Mouse (Mus musculus) cerebellum, postnatal 36 days (tissue): ENCODE results near the gene Trio.
"Not testable (repeated sequence)": the region's sequence is repeated elsewhere in the genome, so short reads cannot be mapped to it uniquely, and the experiment has no call there.

Source experiments
- DNase-seq, 2 experiments: peaks; one replicate each; pipeline ENCODE4 v3.0.0; 2021 to 2022; ENCODE audit warnings: mixed read lengths in 2 of 2

Gene Trio

GRCm38 (mm10) chr15:27756426-27756825 is 269.2 kb downstream of the Trio start:
- no peak for DNase-seq

- DNase-seq, result no peak
Measured at GRCm38 (mm10) chr15:27754571-27755260, 270.9 kb downstream of the Trio start.

- DNase-seq, result no peak
Measured at GRCm38 (mm10) chr15:27753923-27754322, 271.7 kb downstream of the Trio start.

GRCm38 (mm10) chr15:27752677-27753342 is 272.8 kb downstream of the Trio start:
- DNase-seq, result no peak

- DNase-seq, result peak; percentile 44 to 59
Measured at GRCm38 (mm10) chr15:27751612-27752405, 273.8 kb downstream of the Trio start.

DNA sequence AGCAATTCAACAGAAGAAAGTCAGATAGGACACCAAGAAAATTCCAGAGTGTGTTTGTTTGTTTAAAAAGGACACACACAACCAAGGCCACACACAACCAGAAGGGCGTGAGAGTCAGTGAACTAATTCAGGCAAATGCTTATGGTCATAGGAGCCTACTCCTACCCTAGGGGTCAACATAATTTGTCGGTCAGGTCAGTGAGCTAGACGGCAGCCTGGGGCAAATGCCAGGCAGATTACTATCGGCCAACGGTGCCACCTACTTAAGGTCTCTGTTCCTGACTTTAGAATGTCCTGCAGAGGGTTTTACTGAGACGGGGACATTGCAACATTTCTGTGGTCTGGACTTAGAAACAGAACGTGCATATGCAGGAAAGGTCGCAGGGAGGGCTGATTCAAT is 276.9 kb downstream of the Trio start:
- DNase-seq, result no peak

- no peak for DNase-seq
Measured at GRCm38 (mm10) chr15:27747512-27747911, 278.1 kb downstream of the Trio start.

GRCm38 (mm10) chr15:27744995-27745394 is 280.7 kb downstream of the Trio start:
- DNase-seq, result no peak

DNA sequence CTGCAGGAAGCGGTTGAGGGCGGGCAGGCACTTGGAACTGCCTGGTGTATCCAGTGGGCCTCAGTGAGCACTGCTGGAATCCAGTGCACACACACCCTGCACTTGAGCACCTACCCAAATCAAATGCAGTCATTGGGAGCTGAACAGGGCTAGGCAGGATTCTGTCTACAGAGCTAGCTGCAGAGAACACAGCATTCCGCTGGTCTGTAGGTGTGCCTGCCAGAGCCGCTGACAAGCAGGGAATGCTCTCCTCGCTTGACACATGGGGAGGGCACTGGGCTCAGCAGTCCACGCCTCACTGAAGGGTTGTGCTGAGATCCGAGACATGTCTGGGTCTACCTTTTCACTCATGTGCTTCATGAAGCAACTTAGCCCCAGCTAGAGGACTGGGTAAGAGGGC is 285.6 kb downstream of the Trio start:
- no peak for DNase-seq

- DNase-seq, result no peak
Measured at GRCm38 (mm10) chr15:27731818-27732217, 293.8 kb downstream of the Trio start.

DNA sequence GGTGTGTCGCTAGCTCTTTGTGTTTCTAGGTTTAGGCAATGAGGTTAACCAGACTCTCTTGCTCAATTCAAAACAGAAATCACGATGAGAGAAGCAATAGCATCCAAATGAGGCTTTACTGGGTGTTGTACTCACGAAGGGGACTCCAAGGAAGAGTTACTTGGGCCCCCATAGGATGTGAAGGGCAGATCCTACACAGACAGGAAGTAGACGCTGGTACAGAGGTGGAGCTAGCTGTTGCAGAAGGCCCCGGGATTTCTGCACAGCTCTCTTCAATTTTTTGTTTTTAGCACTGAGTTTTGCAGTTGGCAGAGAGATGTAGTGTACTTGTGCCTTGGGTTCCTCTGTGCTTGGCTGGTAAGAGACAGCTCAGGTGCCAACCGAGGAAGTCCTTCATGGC is 299.4 kb downstream of the Trio start:
- DNase-seq, result no peak

- no peak for DNase-seq
Measured at GRCm38 (mm10) chr15:27724796-27725680, 300.6 kb downstream of the Trio start.

- DNase-seq, result no peak
Measured at GRCm38 (mm10) chr15:27724298-27724697, 301.4 kb downstream of the Trio start.

- DNase-seq, result no peak
Measured at GRCm38 (mm10) chr15:27723746-27724145, 301.9 kb downstream of the Trio start.

- DNase-seq, result not testable (repeated sequence)
Measured at GRCm38 (mm10) chr15:27720297-27720696, 305.4 kb downstream of the Trio start.

DNA sequence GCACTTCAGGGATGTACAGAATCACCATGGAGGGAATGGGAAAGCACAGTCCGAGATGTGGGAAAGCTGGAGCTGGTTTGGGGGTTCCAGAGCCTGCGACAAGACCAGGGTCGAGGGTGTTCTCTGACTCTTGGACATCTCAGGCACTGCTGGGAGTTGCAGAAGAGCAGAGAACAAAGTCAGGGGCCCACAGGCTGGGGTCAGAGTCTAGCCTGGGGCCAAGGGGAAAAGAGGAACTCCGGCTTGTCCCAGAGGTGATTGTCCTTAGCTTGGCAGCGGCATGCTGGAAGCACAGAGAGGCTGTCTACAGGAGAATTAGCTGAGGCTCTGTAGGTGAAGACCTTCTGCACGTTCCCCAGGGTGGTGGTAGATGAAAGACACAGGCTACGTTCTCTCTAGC is 307.0 kb downstream of the Trio start:
- no peak for DNase-seq

DNA sequence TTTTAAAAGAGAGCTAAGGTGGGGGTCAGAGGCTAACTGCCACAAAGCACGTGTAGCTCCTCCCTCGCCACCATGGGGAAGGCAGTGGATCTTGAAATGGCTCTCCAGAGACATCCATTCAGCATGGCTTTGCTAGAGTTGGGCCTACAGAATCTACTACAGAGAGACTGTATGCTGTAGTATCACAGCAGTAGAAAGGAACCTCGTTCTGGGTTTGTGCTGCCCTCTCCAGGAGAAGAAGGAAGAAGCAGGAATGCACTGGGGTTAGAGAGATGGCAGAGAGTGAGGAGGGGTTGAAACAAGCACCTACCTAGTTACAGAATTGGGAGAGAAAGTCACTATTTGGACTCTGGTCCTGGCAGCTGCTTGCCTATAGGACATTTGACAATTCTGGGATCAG is 310.3 kb downstream of the Trio start:
- peak in 1 of 2 experiments; percentile 26 for DNase-seq

DNA sequence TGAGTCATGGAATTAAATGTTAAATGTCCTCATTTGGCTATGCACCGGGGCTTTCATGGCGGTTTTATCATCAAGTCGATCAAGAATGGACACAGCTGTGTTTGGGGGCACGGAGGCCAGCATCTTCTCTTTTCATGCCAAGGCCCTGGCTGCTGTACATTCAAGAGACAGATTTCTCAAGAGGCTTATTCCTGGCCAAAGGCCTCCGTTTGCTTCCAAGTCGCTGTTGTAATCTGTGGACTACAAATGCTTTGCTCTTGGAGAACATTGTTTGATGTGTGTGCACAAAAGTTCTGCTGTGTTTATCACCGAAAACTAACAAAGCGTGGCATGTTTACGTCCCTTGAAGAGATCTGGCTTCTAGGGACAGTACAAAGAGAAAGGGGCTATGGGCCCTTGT is 314.9 kb downstream of the Trio start:
- DNase-seq, result no peak

DNA sequence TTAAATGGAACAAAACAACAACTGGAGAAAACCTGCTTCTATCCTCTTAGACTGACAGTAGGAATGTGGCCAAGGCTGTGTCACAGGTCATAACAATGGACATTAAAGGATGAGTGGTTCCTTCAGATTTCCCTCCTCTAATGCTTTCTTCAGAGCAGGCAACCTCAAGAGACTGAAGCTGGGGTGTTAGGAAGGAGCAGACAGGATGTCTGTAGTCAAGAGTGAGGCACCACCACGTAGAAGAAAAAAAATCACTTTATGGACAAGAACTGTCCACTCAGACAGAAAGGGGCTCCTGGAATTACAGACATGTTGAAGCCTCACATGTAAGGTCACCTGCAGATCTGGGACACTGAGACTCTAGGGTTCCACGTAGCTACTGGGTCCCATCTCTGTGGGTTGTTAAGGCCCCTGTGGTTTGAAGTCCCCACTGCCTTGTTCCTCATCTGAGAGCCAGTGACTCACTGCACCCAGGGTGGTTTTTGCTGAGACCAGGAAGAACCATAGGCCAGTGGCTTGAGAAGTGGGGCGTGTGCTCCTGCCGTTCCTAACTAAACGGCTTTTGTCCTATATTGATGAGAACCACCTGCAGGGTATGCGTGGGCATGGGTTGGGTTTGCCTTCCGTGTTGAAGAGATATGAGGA is 316.6 kb downstream of the Trio start:
- DNase-seq, result no peak

DNA sequence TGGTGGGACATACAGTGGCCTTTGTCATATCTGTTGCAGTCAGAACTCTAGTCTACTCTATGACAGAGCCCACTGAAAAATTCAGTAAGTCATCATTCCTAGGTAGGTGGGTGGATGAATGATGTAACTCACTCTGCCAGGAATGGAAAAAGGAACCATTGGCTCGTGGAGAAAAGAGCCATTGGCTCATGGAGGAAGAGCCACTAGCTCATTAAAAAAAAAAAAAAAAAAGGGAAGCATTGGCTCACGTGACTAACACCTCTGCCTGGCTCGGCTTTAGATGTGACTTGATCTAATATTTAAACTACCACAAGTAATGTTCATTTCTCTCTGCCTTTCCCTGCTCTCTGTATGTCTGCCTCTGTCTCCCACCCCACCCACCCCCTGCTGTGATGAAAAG is 317.1 kb downstream of the Trio start:
- no peak for DNase-seq

GRCm38 (mm10) chr15:27702972-27703313 is 322.7 kb downstream of the Trio start:
- no peak for DNase-seq
